Mouse (Mus musculus) skeletal muscle tissue, adult 2 months (tissue): ENCODE measurements around the gene Dtnbp1.

Source experiments
- DNase-seq: peaks from one replicate; pipeline ENCODE4 v3.0.0-alpha.2; 2012; ENCODE audit warnings: low read depth, low spot score

Dtnbp1 gene

GRCm38 (mm10) chr13:44904271-44904670 lies 97.7 kb downstream of the Dtnbp1 start:
- DNase-seq: no peak

GRCm38 (mm10) chr13:44903416-44903815 lies 98.5 kb downstream of the Dtnbp1 start:
- no peak for DNase-seq

GRCm38 (mm10) chr13:44902299-44902698 lies 99.6 kb downstream of the Dtnbp1 start:
- no peak for DNase-seq

- DNase-seq: no peak
Measured at GRCm38 (mm10) chr13:44896211-44896610, 105.7 kb downstream of the Dtnbp1 start.

GRCm38 (mm10) chr13:44891813-44892730 lies 109.9 kb downstream of the Dtnbp1 start:
- no peak for DNase-seq

GRCm38 (mm10) chr13:44890612-44891011 lies 111.3 kb downstream of the Dtnbp1 start:
- no peak for DNase-seq

- no peak for DNase-seq
Measured at GRCm38 (mm10) chr13:44886221-44886620, 115.7 kb downstream of the Dtnbp1 start.

- no peak for DNase-seq
Measured at GRCm38 (mm10) chr13:44881001-44881400, 120.9 kb downstream of the Dtnbp1 start.

- no peak for DNase-seq
Measured at GRCm38 (mm10) chr13:44876799-44877198, 125.1 kb downstream of the Dtnbp1 start.
